Mouse (Mus musculus): ENCODE results near the gene Slc25a12.

DNA sequence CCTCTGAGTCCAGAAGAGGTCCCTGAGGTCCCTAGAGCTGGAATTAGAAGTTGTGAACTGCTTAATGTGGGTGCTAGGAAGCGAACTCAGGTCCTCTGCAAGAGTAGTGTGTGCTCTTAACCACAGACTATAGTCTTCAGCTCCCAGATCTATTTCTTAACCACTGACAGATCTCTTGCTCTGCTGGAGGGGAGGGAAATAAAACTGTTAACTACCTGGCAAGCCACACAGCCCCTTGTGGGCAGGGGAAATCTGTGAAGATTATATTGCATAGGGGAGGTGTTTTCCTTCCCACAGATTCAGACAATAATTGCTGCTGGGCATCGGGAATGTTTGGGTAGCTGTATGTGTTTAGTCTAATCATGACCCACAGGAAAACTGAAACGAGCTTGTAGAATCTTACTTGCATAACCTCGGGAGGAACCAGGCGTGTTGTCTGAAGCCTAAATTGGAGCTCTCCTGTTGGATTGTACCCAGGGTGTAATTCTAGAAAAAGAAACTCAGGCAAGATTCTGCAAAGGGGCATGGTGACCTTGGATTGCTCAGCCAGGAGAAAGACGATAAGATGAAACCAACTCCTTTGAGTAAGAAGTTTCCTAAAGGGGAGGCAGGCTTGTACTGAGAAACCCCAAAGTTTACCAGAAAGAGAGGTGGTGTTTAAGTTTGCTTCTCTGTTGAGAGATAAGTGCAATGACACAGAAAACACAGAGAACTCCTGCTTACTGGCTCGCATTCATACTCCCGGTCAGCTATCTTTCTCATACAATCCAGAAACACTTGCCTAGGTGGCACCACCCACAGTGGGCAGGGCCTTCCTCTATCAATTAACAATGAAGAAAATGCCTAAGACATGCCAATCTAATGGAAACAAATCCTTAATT is 7.0 kb upstream of the Slc25a12 start:
- TF ChIP-seq CTCF (IDR thresholded peaks at IDR 0.05; ENCODE audit: control insufficient read depth, insufficient read depth, insufficient replicate concordance, low read depth, low read length) (no peak), POLR2A (IDR thresholded peaks at IDR 0.05; ENCODE audit: control insufficient read depth, low read depth, low read length) (no peak)

Measured in testis, adult 2 months (tissue).